Mouse (Mus musculus): ENCODE measurements around the gene Scfd2. TPM values are rescaled to one million over a fixed set of nuclear protein-coding genes. Genes with fewer than 3 reads are reported as not detected.

Scfd2 gene
- total and polyA plus RNA-seq, 2 experiments from 2014 or later = 20.5 to 29.1 TPM

GRCm38 (mm10) chr5:74222626-74223025 is 308.9 kb downstream of the Scfd2 start:
- no peaks in the 10 kb centered on the region for H3K4me1 ChIP-seq (ENCODE audit: insufficient read depth)
- no peaks in the 10 kb centered on the region for H3K27me3 ChIP-seq (ENCODE audit: insufficient read depth, low read length)
- H3K4me3 ChIP-seq (ENCODE audit: low read depth, low read length) = no peak overlapping the region
- 83% methylated on average over 4 of the region's 4 CpGs for WGBS
- ATAC-seq (no peak), DNase-seq (no peak)
- no peak overlapping the region for H3K4me2 ChIP-seq (ENCODE audit: low read depth)
- no peak overlapping the region for H3K27ac ChIP-seq (ENCODE audit: low read depth, low read length)
- no peaks in the 10 kb centered on the region for H3K36me3 ChIP-seq (ENCODE audit: insufficient read depth)
- no peak overlapping the region for H3K9ac ChIP-seq
- TF ChIP-seq CTCF (IDR thresholded peaks at IDR 0.05; ENCODE audit: low read depth) = no peak
- no peaks in the 10 kb centered on the region for H3K9me3 ChIP-seq (ENCODE audit: low read length)

DNA sequence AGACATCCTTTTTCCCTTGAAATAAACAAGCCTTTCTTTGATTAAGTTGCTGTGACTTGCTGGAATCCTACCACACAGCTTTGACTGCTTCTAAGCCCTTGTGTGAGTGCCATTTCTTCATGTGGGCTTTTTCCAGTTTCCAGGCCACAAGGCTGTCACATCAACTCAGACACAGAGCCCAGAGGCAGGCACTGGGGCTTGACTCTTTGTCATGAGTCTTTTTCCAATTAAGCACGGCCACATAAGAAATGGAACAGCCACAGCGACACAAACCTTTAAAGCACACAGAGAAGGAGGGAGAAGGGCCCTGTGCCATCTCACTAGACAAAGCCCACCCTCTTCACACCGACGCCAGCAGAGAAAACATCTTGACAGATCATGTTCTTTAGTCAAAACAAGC is 313.0 kb downstream of the Scfd2 start:
- Histone ChIP-seq H3K36me3 (ENCODE audit: insufficient read depth) (no peaks in the 10 kb centered on the region), H3K4me1 (ENCODE audit: insufficient read depth) (no peaks in the 10 kb centered on the region), H3K4me2 (ENCODE audit: low read depth) (no peak overlapping the region), H3K9ac (no peak overlapping the region), H3K27me3 (ENCODE audit: insufficient read depth, low read length) (no peaks in the 10 kb centered on the region), H3K4me3 (ENCODE audit: low read depth, low read length) (no peak overlapping the region), H3K27ac (ENCODE audit: low read depth, low read length) (no peak overlapping the region), H3K9me3 (ENCODE audit: low read length) (no peaks in the 10 kb centered on the region)
- WGBS = 27% methylated on average over 4 of the region's 4 CpGs
- ATAC-seq (no peak), DNase-seq (no peak)
- TF ChIP-seq CTCF (IDR thresholded peaks at IDR 0.05; ENCODE audit: low read depth) = no peak

GRCm38 (mm10) chr5:74215125-74215524 is 316.4 kb downstream of the Scfd2 start:
- Histone ChIP-seq H3K27ac (ENCODE audit: low read depth, low read length) (no peak overlapping the region), H3K4me1 (ENCODE audit: insufficient read depth) (no peaks in the 10 kb centered on the region), H3K4me3 (ENCODE audit: low read depth, low read length) (no peak overlapping the region), H3K4me2 (ENCODE audit: low read depth) (no peak overlapping the region), H3K36me3 (ENCODE audit: insufficient read depth) (no peaks in the 10 kb centered on the region), H3K9ac (no peak overlapping the region), H3K9me3 (ENCODE audit: low read length) (no peaks in the 10 kb centered on the region), H3K27me3 (ENCODE audit: insufficient read depth, low read length) (no peaks in the 10 kb centered on the region)
- peak; percentile 51; the same call in 1 of the 2 replicates for ATAC-seq
- 16% methylated on average over 4 of the region's 4 CpGs for WGBS
- DNase-seq = no peak
- TF ChIP-seq CTCF (IDR thresholded peaks at IDR 0.05; ENCODE audit: low read depth) = no peak

DNA sequence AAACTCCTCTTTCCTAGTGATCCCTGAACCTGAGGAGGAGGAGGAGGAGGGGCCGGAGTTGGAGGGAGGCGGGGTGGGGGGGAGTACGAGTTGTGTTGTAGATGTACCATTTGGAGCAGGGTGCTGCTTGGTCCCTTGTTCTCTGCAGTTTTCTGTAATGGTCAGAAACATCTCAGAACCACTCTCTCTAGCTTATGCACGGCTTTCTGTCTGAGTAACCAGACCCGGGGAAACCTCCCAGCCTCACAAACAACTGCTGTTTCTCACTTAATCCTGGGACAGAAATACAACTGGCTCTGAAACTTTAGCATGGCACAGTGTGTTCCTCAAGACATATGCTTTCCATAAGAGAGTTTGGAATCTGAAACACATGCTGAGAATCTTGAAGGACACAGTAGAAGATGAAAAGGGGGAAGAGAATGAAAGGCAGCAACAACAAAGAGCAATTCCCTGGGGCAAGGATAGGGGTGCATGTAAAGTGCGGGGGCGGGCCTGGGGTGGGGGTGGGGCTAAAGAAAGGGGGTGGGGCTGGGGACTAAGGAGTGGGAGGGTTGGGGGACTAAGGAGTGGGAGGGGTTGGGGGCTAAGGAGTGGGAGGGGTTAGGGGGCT is 317.0 kb downstream of the Scfd2 start:
- DNase-seq (no peak), ATAC-seq (peak; percentile 27; the same call in 1 of the 2 replicates)
- Histone ChIP-seq H3K4me2 (ENCODE audit: low read depth) (no peak overlapping the region), H3K4me3 (ENCODE audit: low read depth, low read length) (no peak overlapping the region), H3K27me3 (ENCODE audit: insufficient read depth, low read length) (no peaks in the 10 kb centered on the region), H3K9me3 (ENCODE audit: low read length) (no peaks in the 10 kb centered on the region), H3K27ac (ENCODE audit: low read depth, low read length) (0 out of 2 replicates have a peak overlapping the region, but pooled peaks have one; percentile 4), H3K9ac (no peak overlapping the region), H3K36me3 (ENCODE audit: insufficient read depth) (no peaks in the 10 kb centered on the region), H3K4me1 (ENCODE audit: insufficient read depth) (no peaks in the 10 kb centered on the region)
- 15% methylated on average over 7 of the region's 7 CpGs for WGBS
- TF ChIP-seq CTCF (IDR thresholded peaks at IDR 0.05; ENCODE audit: low read depth) = no peak

DNA sequence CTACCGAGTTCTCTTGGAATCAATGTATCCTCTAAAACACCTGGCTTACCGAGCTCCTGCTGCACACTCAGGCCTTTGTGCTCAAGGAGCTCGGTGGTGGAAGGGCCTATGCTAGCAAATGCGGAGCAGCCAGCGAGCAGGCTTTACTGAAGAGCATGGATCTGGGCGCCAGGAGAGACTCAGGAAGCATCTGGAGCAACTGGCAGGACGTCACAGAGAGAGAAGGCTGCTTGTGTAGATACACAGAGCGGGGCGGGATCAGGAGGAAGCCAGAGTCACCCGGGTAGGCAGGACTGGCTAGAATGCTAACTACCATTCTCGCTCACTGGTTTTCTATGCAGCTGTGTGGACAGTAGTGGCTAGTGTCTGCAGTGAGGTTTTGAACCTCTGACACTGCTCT is 320.2 kb downstream of the Scfd2 start:
- no peak overlapping the region for H3K9ac ChIP-seq
- H3K36me3 ChIP-seq (ENCODE audit: insufficient read depth) = no peaks in the 10 kb centered on the region
- H3K4me3 ChIP-seq (ENCODE audit: low read depth, low read length) = no peak overlapping the region
- TF ChIP-seq CTCF (IDR thresholded peaks at IDR 0.05; ENCODE audit: low read depth) = no peak
- no peaks in the 10 kb centered on the region for H3K27me3 ChIP-seq (ENCODE audit: insufficient read depth, low read length)
- DNase-seq (no peak), ATAC-seq (no peak)
- H3K4me2 ChIP-seq (ENCODE audit: low read depth) = no peak overlapping the region
- 80% methylated on average over 11 of the region's 11 CpGs for WGBS
- H3K27ac ChIP-seq (ENCODE audit: low read depth, low read length) = no peak overlapping the region
- H3K9me3 ChIP-seq (ENCODE audit: low read length) = no peaks in the 10 kb centered on the region
- no peaks in the 10 kb centered on the region for H3K4me1 ChIP-seq (ENCODE audit: insufficient read depth)

- Histone ChIP-seq H3K36me3 (ENCODE audit: insufficient read depth) (no peaks in the 10 kb centered on the region), H3K27ac (ENCODE audit: low read depth, low read length) (no peak overlapping the region), H3K27me3 (ENCODE audit: insufficient read depth, low read length) (no peaks in the 10 kb centered on the region), H3K9me3 (ENCODE audit: low read length) (no peaks in the 10 kb centered on the region), H3K4me3 (ENCODE audit: low read depth, low read length) (no peak overlapping the region), H3K9ac (no peak overlapping the region), H3K4me1 (ENCODE audit: insufficient read depth) (no peaks in the 10 kb centered on the region), H3K4me2 (ENCODE audit: low read depth) (no peak overlapping the region)
- no peak for DNase-seq
- whole genome bisulfite sequencing = 79% methylated on average over 4 of the region's 4 CpGs
- no peak for ATAC-seq
- no peak for TF ChIP-seq CTCF (IDR thresholded peaks at IDR 0.05; ENCODE audit: low read depth)
Measured at GRCm38 (mm10) chr5:74209640-74210039, 321.9 kb downstream of the Scfd2 start.

GRCm38 (mm10) chr5:74208438-74208837 is 323.1 kb downstream of the Scfd2 start:
- no peak overlapping the region for H3K9ac ChIP-seq
- no peak for DNase-seq
- no peak for TF ChIP-seq CTCF (IDR thresholded peaks at IDR 0.05; ENCODE audit: low read depth)
- no peak overlapping the region for H3K4me2 ChIP-seq (ENCODE audit: low read depth)
- WGBS = 84% methylated on average over 7 of the region's 7 CpGs
- ATAC-seq = no peak
- H3K36me3 ChIP-seq (ENCODE audit: insufficient read depth) = no peaks in the 10 kb centered on the region
- no peaks in the 10 kb centered on the region for H3K4me1 ChIP-seq (ENCODE audit: insufficient read depth)
- H3K9me3 ChIP-seq (ENCODE audit: low read length) = no peaks in the 10 kb centered on the region
- H3K27me3 ChIP-seq (ENCODE audit: insufficient read depth, low read length) = no peaks in the 10 kb centered on the region
- H3K27ac ChIP-seq (ENCODE audit: low read depth, low read length) = no peak overlapping the region
- H3K4me3 ChIP-seq (ENCODE audit: low read depth, low read length) = no peak overlapping the region

Measured in forebrain, postnatal 0 days (tissue).